Mouse (Mus musculus): ENCODE measurements around the gene Ubr3.

Gene Ubr3

DNA sequence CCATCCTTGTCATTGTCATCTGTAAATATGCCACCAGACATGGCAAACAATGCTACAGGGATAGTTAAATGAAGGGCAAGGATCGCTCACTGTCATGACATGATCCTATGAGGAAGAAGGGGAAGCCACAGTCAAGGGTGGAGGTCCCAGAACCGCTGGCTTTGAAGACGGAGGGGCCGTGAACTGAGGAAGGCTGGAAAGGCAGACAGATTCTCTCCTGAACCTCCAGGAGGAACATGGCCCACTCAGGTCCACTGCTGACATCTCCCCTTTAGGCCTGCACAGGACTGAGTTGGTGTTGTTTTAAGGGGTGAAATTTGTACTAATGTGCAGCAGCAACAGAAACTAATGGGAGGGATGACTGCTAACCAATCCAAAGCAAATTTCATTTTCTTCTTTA lies 161.2 kb downstream of the Ubr3 start:
- Histone ChIP-seq H3K36me3 (ENCODE audit: insufficient read depth, low read length) (no peaks in the 10 kb centered on the region), H3K27me3 (ENCODE audit: insufficient read depth, low read length) (0 out of 2 replicates have a peak, but pooled peaks cover 2% of the 10 kb centered on the region), H3K4me1 (replicated peaks; ENCODE audit: low read depth, low read length) (no peaks in the 10 kb centered on the region), H3K4me3 (replicated peaks; ENCODE audit: low read length) (no peak overlapping the region), H3K9me3 (ENCODE audit: low read length) (peaks cover 4% of the 10 kb centered on the region)
- TF ChIP-seq POU5F1 (IDR thresholded peaks at IDR 0.05; ENCODE audit: borderline replicate concordance, low read length) (no peak), NANOG (IDR thresholded peaks at IDR 0.05; ENCODE audit: borderline replicate concordance, low read length) (no peak), CTCF (conservative IDR thresholded peaks at IDR 0.05; ENCODE audit: low read length) (no peak)

DNA sequence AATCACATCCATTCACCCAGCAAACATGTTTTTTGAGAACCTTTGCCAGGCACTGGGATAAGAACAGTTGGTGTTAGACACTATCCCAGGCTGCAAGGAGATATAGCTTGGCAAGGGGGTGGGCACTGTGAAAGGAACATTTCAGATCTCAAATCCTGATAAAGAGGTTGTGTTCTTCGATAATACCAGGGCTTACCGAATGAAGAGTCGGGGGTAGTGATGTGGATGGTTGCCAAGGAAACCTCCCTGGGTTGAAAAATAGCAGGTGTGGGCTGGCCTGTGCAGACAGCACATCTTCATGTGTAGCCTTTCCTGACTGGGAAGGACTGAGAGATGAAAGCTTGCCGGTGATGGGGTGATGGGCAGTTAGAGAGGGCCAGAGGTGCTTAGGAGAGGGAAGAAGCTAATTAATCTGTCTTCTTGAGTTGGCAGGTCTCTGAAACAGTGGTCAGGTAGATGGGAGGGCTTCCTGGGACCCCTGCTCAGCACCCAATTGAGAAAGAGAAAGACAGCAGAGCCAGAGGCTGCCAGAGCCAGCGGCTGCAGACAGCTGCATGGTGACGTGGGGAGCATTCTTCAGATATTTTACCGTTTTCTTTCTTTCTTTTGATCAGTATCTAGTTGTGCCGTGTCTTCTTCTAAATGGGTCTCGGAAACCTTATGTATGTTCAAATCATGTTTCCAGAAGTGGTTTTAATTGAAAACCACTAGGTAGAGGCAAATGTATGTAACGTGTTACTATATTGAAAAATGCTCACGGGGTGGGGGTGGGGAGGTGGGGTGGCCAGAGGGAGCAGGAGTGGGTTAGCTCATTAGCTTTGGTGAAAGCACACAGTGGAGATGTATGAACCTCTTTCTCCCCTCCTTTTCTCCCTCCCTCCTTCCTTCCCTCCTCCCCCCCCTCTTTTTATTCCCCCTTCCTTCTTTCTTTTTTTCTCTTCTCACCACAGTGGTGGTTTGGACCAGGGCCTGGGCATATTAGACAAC lies 163.6 kb downstream of the Ubr3 start:
- Histone ChIP-seq H3K4me3 (replicated peaks; ENCODE audit: low read length) (no peak overlapping the region), H3K36me3 (ENCODE audit: insufficient read depth, low read length) (no peaks in the 10 kb centered on the region), H3K27me3 (ENCODE audit: insufficient read depth, low read length) (peaks cover 6% of the 10 kb centered on the region; the same call in 1 of the 2 replicates), H3K9me3 (ENCODE audit: low read length) (peaks cover 4% of the 10 kb centered on the region), H3K4me1 (replicated peaks; ENCODE audit: low read depth, low read length) (peaks cover 4% of the 10 kb centered on the region; the same call in 1 of the 2 replicates)
- TF ChIP-seq CTCF (conservative IDR thresholded peaks at IDR 0.05; ENCODE audit: low read length): no peak
- no peak for TF ChIP-seq POU5F1 (IDR thresholded peaks at IDR 0.05; ENCODE audit: borderline replicate concordance, low read length)

DNA sequence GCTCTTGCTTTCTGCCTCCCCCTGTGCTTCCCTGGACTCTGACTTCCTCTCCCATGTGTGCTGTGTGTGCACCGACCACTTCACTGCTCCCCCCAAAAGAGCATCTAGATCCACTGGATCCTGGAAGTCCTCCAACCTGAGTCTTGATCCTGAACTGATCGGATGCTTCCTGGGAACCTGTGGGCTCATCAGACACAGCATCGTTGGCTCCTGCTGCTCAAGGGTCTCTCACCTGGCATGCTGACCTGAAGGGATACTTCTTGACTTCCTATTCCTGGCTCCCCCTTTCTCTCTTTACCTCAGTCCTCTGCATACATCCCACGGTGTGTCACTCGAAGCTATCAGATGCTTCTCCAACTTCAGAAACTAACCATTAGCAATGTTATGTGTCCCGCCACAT lies 168.1 kb downstream of the Ubr3 start:
- H3K9me3 ChIP-seq (ENCODE audit: low read length): no peaks in the 10 kb centered on the region
- H3K27me3 ChIP-seq (ENCODE audit: insufficient read depth, low read length): peaks cover 6% of the 10 kb centered on the region; the same call in 1 of the 2 replicates
- H3K4me3 ChIP-seq (replicated peaks; ENCODE audit: low read length): no peak overlapping the region
- TF ChIP-seq CTCF (conservative IDR thresholded peaks at IDR 0.05; ENCODE audit: low read length) (no peak), NANOG (IDR thresholded peaks at IDR 0.05; ENCODE audit: borderline replicate concordance, low read length) (no peak), POU5F1 (IDR thresholded peaks at IDR 0.05; ENCODE audit: borderline replicate concordance, low read length) (no peak)
- H3K4me1 ChIP-seq (replicated peaks; ENCODE audit: low read depth, low read length): peaks cover 4% of the 10 kb centered on the region; the same call in 1 of the 2 replicates
- H3K36me3 ChIP-seq (ENCODE audit: insufficient read depth, low read length): no peaks in the 10 kb centered on the region

DNA sequence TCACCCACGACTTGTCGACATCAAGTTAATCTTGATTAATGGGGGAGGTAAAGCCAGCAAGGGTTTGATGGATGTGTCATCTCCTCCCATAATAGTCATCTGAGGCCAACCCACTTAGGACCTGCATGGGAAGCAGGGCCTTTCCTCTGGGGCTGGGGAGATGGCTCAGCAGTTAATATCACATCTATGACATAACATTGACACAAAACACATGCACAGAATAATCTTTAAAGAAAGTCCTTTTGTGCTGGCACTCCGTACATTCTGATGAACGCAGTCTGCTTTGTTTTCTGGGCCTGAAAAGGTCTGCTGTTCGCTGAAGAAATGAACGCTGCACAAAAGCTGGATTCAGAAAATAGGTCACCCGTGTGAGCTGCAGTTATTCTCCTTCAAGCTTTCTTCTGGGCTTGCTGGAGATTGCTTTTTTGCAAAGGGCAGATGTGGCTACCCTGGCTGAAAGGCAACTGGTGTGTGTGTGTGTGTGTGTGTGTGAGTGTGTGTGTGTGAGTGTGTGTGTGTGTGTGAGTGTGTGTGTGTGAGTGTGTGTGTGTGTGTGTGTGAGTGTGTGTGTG lies 168.8 kb downstream of the Ubr3 start:
- no peaks in the 10 kb centered on the region for H3K36me3 ChIP-seq (ENCODE audit: insufficient read depth, low read length)
- TF ChIP-seq POU5F1 (IDR thresholded peaks at IDR 0.05; ENCODE audit: borderline replicate concordance, low read length) (no peak), CTCF (conservative IDR thresholded peaks at IDR 0.05; ENCODE audit: low read length) (no peak), NANOG (IDR thresholded peaks at IDR 0.05; ENCODE audit: borderline replicate concordance, low read length) (no peak)
- no peak overlapping the region for H3K4me3 ChIP-seq (replicated peaks; ENCODE audit: low read length)
- H3K27me3 ChIP-seq (ENCODE audit: insufficient read depth, low read length): peaks cover 4% of the 10 kb centered on the region; the same call in 1 of the 2 replicates
- no peaks in the 10 kb centered on the region for H3K9me3 ChIP-seq (ENCODE audit: low read length)
- peaks cover 4% of the 10 kb centered on the region; the same call in 1 of the 2 replicates for H3K4me1 ChIP-seq (replicated peaks; ENCODE audit: low read depth, low read length)

GRCm38 (mm10) chr2:70066338-70067022 lies 169.4 kb downstream of the Ubr3 start:
- Histone ChIP-seq H3K4me1 (replicated peaks; ENCODE audit: low read depth, low read length) (peaks cover 4% of the 10 kb centered on the region; the same call in 1 of the 2 replicates), H3K9me3 (ENCODE audit: low read length) (no peaks in the 10 kb centered on the region), H3K36me3 (ENCODE audit: insufficient read depth, low read length) (no peaks in the 10 kb centered on the region), H3K27me3 (ENCODE audit: insufficient read depth, low read length) (peaks cover 4% of the 10 kb centered on the region; the same call in 1 of the 2 replicates), H3K4me3 (replicated peaks; ENCODE audit: low read length) (no peak overlapping the region)
- TF ChIP-seq POU5F1 (IDR thresholded peaks at IDR 0.05; ENCODE audit: borderline replicate concordance, low read length) (no peak), NANOG (IDR thresholded peaks at IDR 0.05; ENCODE audit: borderline replicate concordance, low read length) (no peak), CTCF (conservative IDR thresholded peaks at IDR 0.05; ENCODE audit: low read length) (no peak)

GRCm38 (mm10) chr2:70069861-70070260 lies 172.8 kb downstream of the Ubr3 start:
- Histone ChIP-seq H3K27me3 (ENCODE audit: insufficient read depth, low read length) (no peaks in the 10 kb centered on the region), H3K36me3 (ENCODE audit: insufficient read depth, low read length) (no peaks in the 10 kb centered on the region), H3K4me3 (replicated peaks; ENCODE audit: low read length) (no peak overlapping the region), H3K9me3 (ENCODE audit: low read length) (no peaks in the 10 kb centered on the region), H3K4me1 (replicated peaks; ENCODE audit: low read depth, low read length) (no peaks in the 10 kb centered on the region)
- TF ChIP-seq NANOG (IDR thresholded peaks at IDR 0.05; ENCODE audit: borderline replicate concordance, low read length) (no peak), POU5F1 (IDR thresholded peaks at IDR 0.05; ENCODE audit: borderline replicate concordance, low read length) (no peak), CTCF (conservative IDR thresholded peaks at IDR 0.05; ENCODE audit: low read length) (no peak)
